Mouse (Mus musculus) thymus, postnatal 4 days (tissue): Measurements from ENCODE around the gene Cbwd1.

Experiments
- DNase-seq: peaks from one replicate; pipeline ENCODE4 v3.0.0; 2021

Cbwd1 gene

DNA sequence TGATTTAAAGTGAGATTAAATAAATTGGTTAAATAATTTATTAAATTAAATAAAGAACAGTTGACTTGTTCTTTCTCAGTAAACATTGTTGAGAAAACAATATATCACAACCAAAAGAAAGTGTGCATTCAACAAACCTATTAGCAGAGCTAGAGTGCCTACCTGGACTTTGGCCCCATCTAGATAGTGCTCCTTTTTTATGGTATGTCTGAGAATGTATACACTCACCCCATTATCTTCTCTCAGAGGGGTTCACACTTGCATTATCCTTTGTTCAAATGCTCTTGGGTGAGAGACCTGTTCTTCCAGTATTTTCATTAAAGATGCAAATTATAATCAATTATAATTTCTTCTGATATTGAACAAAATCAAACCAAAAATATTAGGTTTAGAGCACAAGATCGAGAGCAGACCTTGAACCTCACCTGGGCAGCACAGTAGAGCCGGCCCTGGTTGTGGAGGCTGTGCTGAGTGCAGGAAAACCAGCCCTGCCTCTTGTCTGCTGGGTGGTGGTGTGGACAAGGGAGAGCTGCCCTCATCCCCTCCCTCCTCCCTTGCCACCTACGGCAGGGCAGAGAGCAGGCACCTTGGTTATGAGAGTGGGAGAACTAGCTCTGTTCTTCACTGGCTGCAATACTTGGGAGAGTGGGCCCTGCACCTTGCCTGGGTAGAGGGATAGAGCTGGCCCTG, 11.4 kb upstream of the Cbwd1 start:
- no peak for DNase-seq

DNA sequence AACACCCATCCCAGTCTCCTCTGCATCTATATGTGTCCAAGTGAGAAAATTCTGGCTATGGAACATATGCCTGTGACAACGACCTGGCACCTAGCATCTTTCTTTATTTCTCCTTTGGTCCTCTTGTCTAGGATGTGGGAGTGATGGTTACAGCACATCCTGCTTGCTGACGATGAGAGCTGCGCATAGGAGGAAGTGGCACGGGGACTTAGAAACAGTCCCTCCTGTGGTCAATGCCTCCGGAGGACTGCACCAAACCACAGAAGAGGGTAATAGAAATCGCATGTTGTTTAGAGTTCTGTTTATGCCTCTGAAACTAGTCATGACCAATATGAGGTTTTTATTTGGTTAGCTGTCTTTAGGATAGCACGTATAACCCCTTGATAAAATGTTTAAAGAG, 9.9 kb upstream of the Cbwd1 start:
- no peak for DNase-seq

DNA sequence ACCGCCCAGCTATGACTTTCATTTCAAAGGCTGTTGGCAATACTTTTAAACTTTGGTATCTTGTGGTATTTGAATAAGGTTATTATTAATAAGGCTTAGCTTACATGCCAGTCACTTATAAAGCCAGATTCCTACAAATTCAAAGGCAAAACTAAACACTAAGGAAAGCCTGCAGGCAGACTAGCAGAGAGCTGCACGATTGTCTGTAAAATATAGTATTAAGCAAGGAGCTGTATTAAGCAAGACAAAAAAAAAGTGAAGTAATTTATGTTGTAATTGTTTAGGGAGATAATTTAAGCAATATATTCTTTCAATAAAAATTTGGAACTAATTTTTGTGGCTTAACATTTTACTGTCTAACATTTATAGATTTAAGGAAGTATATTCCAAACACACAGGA, 5.5 kb upstream of the Cbwd1 start:
- DNase-seq, result no peak

DNA sequence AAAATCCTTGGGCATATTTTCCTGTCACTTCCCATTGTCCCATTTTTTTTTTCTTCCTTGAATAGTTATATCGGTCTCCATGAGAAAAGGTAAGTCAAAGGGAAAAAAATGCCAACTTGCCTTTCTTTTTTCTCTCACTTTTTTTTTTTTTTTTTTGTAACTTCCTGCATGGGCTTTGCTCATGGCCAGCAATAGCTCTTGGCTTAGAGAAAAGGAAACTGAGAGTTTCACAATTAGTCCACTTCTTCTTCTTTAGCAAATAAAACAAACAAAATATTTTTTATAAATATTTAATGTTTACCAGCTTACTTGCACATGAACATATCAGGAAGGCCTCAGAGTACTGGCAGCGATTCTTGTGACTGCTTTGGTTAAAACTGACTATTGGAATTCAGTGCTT, 4.8 kb upstream of the Cbwd1 start:
- no peak for DNase-seq

DNA sequence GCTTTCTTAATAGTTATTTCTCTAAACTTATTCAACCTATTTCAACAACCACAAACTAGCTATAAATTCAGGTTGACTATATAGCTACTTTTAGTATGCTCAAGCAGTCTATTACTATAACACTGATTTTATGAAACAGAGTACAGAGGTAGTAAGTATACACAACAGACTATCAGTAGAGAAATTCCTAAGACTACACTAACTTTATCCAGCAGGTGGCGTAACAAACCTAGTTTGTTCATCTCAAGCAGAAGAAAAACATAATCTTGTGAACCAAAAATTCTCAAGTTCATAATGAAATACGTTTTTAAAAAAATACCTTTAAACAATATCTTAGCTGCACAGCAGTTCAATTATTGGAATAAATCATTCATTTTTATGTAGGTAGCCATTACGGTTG, 2.9 kb downstream of the Cbwd1 start:
- no peak for DNase-seq

DNA sequence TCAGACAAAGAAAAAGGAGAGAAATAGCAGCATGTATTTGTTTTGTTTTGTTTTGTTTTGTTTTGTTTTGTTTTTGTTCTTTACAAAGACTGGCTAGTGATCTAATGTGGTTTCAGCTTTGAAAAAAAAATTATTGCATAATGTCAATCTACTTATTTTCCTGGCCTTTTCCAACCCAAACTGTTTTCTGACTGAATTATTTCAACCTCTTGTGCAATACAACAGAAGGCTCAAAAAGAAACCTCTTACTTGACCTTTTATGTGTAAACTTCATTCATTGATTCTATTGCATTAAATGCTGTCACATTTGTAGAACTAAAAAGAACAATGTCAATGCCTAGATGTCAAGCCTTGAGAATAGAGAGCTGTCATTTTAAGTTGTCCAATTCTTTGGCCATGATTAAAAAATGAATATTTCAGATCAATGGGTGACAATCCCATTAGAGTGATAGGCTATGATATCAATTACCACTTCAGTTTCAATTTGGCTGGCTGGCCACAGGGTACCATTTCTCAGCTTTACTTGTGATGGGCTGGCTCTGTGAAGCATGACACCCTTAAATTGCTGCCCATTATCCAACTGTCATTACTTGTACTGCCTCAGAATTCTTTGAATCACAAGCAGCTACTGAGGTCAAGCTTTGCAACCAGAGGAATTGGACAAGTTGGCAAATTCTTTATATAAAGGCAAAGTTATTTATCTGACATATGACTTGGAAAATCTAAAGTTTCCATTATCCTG, 15.7 kb downstream of the Cbwd1 start:
- DNase-seq, result no peak

DNA sequence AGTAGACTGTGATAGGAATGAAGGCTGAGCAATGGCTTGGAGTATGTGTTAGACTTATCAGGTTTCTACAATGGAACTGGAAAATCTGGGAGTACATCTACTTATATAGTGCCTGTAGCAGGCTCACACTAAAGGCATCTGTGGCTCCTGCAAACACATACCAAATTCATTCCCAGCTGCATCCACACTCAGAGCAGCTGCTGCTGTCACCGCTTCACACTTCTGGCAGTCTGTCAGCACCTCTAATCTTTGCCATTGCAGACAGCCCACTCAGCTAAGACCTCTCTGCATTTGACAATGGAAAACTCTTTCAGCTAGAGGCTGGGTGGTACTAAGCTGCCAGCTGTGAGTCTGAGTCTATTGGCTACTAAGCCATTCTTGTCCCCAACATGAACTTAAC, 24.3 kb downstream of the Cbwd1 start:
- no peak for DNase-seq

DNA sequence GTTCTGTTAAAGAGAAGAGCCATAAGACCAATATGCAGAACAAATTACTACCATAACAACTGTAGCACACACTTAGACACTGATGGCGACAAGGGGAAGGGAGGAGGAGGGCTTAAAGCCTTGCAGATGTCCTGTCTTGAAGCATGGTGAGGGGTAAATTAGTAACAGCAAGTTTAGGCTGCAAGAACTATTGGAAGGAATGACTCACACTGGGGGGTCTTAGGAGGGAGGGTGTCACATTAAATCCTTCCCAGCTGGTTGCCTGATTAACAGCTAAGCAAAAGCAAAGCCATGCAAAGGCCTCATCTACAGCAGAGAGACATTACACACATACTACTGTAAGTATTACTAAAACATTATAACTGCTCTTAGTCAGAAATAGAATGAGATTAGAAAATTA, 32.4 kb downstream of the Cbwd1 start:
- no peak for DNase-seq

DNA sequence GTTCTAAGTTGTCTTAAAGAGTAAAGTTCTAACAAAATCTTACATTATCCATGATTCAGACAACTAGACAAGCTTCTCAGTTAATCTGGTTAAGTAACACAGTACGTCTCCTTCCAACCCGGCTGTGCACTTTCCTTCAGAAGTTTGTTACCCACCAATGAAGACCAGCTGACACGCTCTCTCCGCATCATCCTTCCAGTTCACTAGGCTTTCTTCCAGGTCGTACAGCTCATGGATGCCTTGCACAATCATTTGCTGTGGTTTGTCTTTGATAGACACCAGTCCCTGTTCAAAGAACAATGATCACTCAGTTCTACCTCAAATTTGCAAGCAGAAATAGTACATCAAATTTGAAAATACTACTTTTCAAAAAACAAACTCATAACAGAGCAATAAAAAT, 40.5 kb downstream of the Cbwd1 start:
- DNase-seq, result no peak

DNA sequence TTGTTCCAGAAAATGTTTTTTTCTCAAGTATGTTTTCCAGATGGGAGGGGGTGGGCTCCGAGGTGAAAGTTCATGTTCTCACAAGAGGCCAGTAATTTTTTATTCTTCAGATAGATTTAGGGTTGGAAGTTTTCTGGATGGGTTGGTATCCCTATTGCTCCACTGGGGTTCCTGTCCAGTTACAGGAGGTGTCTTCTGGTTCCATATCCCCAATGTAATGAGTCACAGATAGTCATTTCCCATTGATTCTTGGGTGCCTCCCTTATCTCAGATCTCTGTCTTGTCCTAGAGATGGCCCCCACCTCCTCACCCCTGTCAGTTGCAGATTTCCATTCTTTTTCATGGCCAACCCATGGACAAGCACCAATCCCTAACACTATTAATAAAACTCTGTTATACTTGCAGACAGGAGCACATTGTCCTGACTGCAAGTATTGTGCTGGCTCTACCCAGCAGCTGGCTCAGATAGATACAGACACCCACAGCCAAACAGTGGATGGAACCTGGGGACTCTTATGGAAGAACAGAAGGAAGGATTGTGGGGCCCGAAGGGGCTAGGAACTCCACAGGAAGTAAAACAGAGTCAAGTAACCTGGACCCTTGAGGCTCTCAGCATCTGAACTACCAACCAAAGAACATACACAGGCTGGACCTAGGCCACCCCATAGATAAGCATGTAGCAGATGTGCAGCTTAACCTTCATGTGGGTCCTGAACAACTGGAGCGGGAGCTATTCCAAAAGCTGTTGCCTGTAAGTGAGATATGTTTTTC, 52.8 kb downstream of the Cbwd1 start:
- DNase-seq, result no peak

DNA sequence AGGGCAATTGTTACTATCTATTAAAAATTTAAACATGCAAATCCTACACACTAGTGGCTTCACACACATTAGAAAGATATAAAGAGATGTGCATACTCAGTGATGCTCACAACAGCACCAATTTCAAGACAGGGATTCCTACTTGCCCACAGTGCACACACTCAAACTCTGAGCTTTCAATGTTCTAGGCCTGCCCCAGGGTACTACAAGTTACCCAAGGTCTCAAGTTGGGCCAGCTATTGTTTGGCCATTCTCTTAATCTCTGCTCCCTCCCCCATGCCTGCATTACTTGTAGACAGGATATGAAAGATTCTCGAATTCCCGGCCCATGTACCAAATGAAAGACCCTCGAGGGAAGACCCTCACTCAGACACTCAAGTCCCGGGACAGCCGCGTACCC, 53.8 kb downstream of the Cbwd1 start:
- DNase-seq, result no peak

DNA sequence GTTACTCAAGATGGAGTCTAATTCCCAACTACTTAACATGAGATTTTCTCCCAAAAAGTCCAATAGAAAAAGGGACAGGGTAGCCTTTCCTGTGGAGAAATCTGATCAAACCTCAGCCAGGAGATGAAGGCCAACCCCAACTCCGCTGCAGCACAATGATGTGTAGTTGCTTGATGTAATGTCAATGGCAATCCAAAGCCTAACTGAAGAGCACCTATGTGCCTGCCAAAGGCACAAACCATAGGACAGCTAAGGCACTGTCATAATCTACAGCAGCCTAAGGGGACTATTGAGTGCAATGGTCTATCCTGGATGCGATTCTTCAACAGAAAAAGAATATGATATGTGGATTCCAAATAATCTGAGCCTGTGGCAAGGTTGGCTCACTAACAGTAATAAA, 58.6 kb downstream of the Cbwd1 start:
- no peak for DNase-seq

DNA sequence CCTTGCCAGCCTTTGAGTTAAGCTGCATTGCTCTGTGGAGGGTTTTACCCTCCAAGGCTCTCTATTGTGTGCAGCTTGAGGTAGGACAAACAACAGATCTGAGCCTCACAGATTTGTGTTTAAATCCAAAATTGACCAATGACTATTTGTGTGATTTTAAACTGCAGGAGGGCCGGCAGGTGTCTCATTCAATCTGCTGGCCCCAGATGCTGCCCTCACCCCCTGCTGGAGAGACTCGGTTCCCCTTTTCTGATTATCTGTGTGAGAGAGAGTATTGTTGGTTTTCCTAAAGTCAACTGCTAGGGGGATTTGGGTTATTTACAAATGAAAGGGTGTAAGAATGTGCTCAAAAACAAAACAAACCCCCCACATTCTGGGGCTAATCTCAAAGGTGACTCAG, 59.2 kb downstream of the Cbwd1 start:
- DNase-seq, result no peak

DNA sequence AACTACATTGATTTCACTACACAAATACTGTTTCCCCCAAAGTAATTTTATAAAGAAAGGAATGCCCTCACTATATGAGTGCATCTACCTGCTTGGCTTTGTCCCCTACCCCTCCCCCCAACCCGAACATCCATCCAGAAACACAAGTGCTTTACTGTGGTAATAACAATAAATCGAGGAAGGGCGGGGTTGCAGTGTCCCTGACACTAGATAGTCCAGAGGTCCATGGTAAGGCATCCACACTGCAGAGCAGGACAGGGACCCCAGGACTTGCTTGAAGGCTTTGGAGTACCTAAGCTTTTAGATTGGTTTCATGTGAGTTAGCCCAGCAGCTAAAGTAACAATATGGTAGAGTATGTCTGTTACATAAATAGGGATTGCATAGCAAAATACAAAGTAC, 59.7 kb downstream of the Cbwd1 start:
- DNase-seq, result no peak

DNA sequence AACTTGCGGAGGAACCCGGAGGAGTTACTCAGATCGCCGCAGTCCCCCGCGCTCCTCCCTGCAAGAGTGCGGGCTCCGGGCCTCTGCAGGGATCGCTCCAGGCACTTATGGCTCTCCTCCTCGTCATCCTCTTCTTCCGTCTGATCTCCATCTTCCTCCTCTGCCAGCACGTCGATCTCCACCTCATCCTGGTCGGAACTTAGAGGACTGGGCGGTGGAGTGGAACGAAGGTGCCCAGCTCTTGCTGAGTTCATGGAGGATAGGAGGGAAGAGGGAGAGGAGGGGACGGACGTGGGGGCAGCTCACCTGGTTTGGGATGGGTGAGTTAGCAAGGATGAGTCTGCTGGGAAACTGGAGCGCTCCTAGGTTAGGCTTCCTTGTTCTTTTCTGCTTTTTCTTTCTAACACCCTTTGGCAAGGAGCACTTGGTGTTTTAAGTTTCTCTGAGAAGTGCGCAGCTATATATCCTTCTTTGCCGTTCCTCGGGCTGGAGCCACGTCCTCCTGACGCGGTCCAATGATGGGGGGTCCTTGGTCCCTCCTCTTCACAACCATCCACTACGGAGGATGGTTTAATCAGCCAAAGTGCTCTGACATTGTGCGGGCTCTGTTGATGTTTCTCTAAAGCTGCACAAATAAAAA, 60.7 kb downstream of the Cbwd1 start, which contains the start of gene Foxd4:
TSS of gene Foxd4 (minus strand) at position 617 of the 640 bp plus-strand sequence.
- no peak for DNase-seq

DNA sequence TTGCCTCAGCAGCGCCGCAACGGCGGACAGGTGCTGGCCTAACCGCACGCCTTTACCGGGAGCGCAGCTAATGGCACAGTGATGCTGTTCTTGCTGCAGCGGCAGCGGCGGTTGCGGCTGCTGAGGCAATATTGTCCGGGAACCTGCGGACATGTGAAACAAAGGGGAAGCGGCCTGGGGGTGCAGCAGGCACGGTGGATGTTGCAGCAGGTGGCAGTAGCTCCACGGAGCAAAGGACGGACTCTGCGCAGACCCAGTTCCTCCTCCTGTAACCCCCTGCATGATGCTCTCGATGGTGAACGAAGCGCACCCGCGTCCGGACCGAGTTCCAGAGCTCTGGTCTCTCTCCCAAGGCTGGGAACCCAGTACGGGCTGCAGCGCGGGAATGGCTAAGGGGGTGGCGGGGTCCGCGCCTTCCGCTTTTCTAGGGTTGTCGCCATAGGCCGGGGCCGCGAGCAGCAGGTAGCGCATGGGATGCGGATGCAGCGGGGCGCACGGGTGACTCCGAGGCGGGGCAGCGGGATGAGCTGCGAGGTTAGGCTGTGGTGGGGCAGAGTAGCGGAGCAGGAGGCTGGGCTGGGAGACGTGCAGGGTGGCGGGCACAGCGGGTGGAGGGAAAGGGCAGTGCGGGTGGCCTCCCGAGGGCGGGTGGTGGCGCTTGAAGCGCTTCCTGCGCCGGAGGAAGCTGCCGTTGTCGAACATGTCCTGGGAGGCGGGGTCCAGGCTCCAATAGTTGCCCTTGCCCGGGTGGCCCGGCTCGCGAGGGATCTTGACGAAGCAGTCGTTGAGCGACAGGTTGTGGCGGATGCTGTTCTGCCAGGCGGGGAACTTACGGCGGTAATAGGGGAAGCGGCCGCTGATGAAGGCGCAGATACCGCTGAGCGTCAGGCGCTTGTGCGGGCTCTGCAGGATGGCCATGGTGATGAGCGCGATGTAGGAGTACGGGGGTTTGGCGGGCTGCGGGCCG, 61.5 kb downstream of the Cbwd1 start:
- DNase-seq, result peak; percentile 38

DNA sequence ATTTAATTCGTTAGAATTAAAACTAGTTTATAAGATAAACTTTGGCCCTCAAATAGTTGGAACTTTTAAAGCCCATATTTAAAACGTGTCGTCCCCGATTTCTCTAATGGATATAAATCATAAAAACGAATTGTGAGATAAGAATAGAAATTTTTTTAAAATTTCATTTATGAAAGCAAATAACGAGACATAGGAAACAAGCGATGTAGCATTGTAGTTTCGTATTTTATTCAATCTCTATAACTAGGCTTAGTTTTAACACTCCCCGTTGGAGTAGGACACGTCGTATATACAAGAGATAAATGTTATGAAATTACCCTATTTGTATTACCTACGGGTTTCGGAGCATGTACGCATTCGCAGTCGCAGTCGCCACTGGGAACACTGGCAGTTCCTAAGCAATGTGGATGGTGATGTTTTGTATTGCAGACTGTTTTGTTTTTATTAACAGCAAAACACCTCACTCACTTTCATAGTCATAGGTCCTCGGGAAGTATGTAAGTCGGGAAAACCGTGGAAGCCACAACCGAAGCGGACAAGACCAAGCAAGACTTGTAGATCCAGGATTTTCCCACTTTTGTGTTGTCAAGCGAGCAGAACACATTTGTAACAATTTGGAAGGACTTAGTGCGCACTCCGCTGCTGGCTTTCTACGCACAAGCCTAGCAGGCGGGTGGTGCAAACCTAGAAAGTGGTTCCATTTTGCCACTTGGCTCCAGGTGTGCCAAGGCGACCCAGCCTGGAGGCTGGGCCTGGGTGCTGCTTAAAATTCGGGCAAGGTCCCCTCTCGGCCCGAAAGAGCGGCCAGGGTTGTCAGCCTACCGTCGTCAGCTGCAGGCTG, 62.5 kb downstream of the Cbwd1 start:
- no peak for DNase-seq

DNA sequence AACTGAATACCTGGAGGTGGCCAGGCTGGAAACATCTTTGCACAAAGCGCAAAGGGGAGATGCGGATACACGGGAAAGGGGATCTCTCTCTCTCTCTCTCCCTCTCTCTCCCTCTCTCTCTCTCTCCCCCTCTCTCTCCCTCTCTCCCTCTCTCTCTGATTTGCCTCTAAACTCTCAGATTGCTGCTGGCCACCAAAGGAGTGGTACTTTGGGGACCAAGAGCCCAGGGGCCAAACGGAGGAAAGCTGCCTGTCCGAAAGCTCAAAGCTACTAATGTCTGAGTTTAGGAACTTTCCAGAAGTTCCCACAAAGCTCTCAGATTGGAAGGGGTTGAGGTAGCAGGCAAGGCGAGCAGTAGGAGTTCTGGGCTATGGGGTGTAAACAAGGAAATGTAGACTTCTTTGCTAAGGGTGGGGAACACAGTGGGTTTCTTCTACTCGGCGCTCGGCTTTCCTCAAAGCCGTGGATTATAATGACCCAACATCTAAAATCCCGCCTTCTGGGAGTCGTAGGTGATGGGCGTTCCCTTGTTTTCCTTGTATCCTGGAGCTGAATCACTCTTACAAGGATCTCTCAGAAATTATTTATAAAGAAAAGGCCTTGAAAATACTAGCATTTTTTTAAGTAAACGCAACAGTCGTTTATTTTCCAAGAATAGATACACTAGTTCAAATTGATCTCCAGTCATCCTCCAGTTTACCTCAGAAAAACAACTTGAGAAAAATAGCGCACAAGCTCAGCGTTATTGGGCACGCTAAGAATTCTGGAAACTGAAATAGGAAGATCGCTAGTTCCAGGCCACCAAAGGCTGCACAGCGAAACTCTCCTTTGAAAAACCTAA, 63.3 kb downstream of the Cbwd1 start:
- DNase-seq, result no peak

DNA sequence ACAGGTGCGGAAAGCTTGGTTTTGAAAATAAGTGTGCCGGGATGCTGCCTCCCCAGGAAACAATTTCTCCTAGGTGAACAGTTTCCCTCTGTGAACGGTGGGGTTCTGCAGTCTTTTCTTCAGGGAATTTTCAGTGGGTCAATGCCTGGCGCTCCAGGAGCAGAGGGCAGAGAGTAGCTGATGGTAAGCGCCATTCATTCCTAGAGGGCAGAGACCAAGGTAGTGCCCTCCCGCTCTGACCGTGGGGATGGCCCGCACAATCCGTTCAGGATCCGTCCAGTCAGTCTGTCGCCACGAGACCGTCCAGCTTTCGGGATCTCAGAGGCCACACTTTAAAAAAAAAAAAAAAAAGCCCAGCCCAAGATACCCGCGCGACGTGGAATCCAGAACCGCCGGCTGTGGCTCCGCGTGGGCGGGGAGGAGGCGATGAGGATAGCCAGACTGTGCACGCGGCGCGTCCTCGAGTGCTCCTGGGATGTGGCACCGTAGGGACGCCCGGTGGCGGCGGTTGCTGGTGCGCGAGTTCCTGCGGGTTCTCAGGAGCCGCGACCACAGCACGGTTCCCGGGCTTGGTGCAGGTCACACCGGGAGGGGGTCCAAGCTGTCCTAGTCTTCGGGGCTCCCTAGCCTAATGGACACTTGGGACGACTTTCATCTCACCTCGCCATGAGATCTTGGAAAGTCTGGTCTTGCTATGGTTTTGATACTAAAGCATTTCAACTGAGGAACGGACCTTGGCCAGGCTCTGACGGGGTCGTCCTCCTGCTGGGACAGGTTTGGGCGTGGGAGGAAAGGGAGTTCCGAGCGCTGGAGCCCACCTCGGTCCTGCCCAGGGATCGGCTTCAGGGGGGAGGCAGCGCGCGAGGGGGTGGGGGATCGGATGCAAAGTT, 64.2 kb downstream of the Cbwd1 start:
- peak; percentile 21 for DNase-seq
